Mouse (Mus musculus) MEL (cell line): ENCODE measurements around the gene Man1c1.

Experiments used
- CHD1 ChIP-seq: IDR thresholded peaks from 2 replicates; pipeline ENCODE4 v1.6.1; 2012; ENCODE audit warnings: low read depth, mild to moderate bottlenecking, inconsistent platforms, low read length, improper control_type of control experiment
- CTCF ChIP-seq, 3 experiments: IDR thresholded peaks in 2 of 3; conservative IDR thresholded peaks in 1 of 3; 2 replicates each; pipeline ENCODE4 v1.5.1; 2011 to 2012; ENCODE audit warnings: low read length in 3 of 3, low read depth in 2 of 3, mild to moderate bottlenecking in 2 of 3, improper control_type of control experiment in 1 of 3, inconsistent platforms in 1 of 3, mixed read lengths in 1 of 3, moderate library complexity in 1 of 3; ENCODE audit not compliant: control insufficient read depth in 1 of 3, insufficient read depth in 1 of 3, poor library complexity in 1 of 3, severe bottlenecking in 1 of 3
- HCFC1 ChIP-seq: IDR thresholded peaks from 2 replicates; pipeline ENCODE4 v1.6.1; 2012; ENCODE audit warnings: low read depth, mild to moderate bottlenecking, inconsistent platforms, low read length, improper control_type of control experiment, moderate library complexity
- MAFK ChIP-seq: IDR thresholded peaks from 2 replicates; pipeline ENCODE4 v1.6.1; 2011; ENCODE audit warnings: low read depth, mild to moderate bottlenecking, low read length, improper control_type of control experiment, borderline replicate concordance
- MEF2A ChIP-seq: IDR thresholded peaks from 2 replicates; pipeline ENCODE4 v1.6.1; 2014; ENCODE audit warnings: low read depth, mild to moderate bottlenecking, inconsistent platforms, low read length, improper control_type of control experiment; ENCODE audit not compliant: poor library complexity, insufficient replicate concordance, severe bottlenecking; ENCODE audit errors: extremely low read depth
- MYC ChIP-seq: IDR thresholded peaks from 2 replicates; pipeline ENCODE4 v1.6.1; 2011; ENCODE audit warnings: low read depth, mild to moderate bottlenecking, low read length, improper control_type of control experiment, moderate library complexity
- SMC3 ChIP-seq: IDR thresholded peaks from 2 replicates; pipeline ENCODE4 v1.6.1; 2011; ENCODE audit warnings: low read depth, low read length, improper control_type of control experiment
- USF1 ChIP-seq: IDR thresholded peaks from 2 replicates; pipeline ENCODE4 v1.6.1; 2014; ENCODE audit warnings: low read depth, mild to moderate bottlenecking, inconsistent platforms, low read length, improper control_type of control experiment, moderate library complexity
- ZMIZ1 ChIP-seq: IDR thresholded peaks from 2 replicates; pipeline ENCODE4 v1.6.1; 2012; ENCODE audit warnings: low read depth, mild to moderate bottlenecking, inconsistent platforms, low read length, improper control_type of control experiment, moderate library complexity

GRCm38 (mm10) chr4:134589786-134590185 is 114.3 kb downstream of the Man1c1 start:
- TF ChIP-seq MYC: no peak
- no peak for TF ChIP-seq USF1
- TF ChIP-seq MEF2A: no peak
- no peak for TF ChIP-seq CTCF (IDR thresholded peaks at IDR 0.05 in 2 of 3, conservative IDR thresholded peaks at IDR 0.05 in 1 of 3; ENCODE audit: control insufficient read depth in 1 of 3, insufficient read depth in 1 of 3, low read depth in 2 of 3, low read length in 3 of 3, poor library complexity in 1 of 3, severe bottlenecking in 1 of 3)
- no peak for TF ChIP-seq MAFK
- no peak for TF ChIP-seq HCFC1
- TF ChIP-seq ZMIZ1: no peak
- TF ChIP-seq CHD1: no peak
- TF ChIP-seq SMC3: no peak
